Mouse (Mus musculus) liver, embryonic 14.5 days (tissue): ENCODE results near the gene Golga1.

Source experiments
- CTCF ChIP-seq: IDR thresholded peaks from 2 replicates; pipeline ENCODE4 v1.5.1; 2016; ENCODE audit warnings: antibody characterized with exemption, low read depth, control low read depth
- EP300 ChIP-seq: IDR thresholded peaks from 2 replicates; pipeline ENCODE4 v1.6.1; 2016; ENCODE audit warnings: antibody characterized with exemption, low read depth

DNA sequence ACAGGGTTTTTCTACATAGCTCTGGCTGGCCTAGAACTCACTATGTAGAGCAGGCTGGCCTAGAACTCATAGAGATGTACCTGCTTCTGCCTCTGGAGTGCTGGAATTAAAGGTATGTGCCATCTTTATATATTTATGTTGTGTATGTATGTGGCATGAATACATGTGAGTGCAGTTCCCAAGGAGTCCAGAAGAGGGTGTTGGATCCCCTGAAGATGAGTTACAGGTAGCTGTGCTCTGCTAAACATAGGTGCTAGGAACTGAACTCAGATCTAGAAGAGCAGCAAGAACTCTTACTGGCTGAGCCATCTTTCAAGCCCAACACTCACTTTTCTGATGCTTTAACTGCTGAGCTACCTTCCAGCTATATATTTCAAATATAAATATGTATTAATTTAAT is 32.7 kb upstream of the Golga1 start:
- peak; percentile 54 for TF ChIP-seq CTCF
- TF ChIP-seq EP300 = no peak
